Mouse (Mus musculus): Measurements from ENCODE around the gene Smim13. TPM values are rescaled to one million over a fixed set of nuclear protein-coding genes. Genes with fewer than 3 reads are reported as not detected.
"Not testable (repeated sequence)": the region's sequence is repeated elsewhere in the genome, so short reads cannot be mapped to it uniquely, and the experiment has no call there.

Smim13 gene
- polyA plus RNA-seq (2021) = 10.8 TPM

GRCm38 (mm10) chr13:41249538-41250317, at the start of gene Smim13:
Smim13 (plus strand) TSS chr13:41249844.
- in situ Hi-C loops (cut with MboI; ENCODE audit: low pct_unique_long_range_greater_than_20kb) = loop anchor here (10.0 kb wide), 1 partner anchor 245 kb away; the partner anchor contains the start of gene Pak1ip1

GRCm38 (mm10) chr13:41200861-41201260, 48.8 kb upstream of the Smim13 start:
- ChIA-PET POLR2A (no interaction called here), CTCF (no interaction called here)
- in situ Hi-C loops (cut with MboI; ENCODE audit: low pct_unique_long_range_greater_than_20kb) = no loop called here
- no peak for DNase-seq (ENCODE audit: low read depth, low spot score)
- H3K27me3 ChIP-seq = peaks cover 64% of the 10 kb centered on the region
- ATAC-seq = no peak
- no peak for TF ChIP-seq CTCF (IDR thresholded peaks at IDR 0.05)

More at GRCm38 (mm10) chr13:41249538-41250317, at the start of gene Smim13:
- ChIA-PET POLR2A (interaction anchor here (0.7 kb wide), 2 partner anchors 40 to 233 kb away, joined by 3 to 5 read pairs; no protein-coding TSS in a partner anchor), CTCF (interaction anchor here (1.4 kb wide), 1 partner anchor 326 kb away, joined by 3 read pairs; no protein-coding TSS in a partner anchor)
- ATAC-seq (peak; percentile 95), DNase-seq (ENCODE audit: low read depth, low spot score) (peak; percentile 67)
- peak; percentile 83 for TF ChIP-seq CTCF (IDR thresholded peaks at IDR 0.05)
- H3K27me3 ChIP-seq = peaks cover 18% of the 10 kb centered on the region

GRCm38 (mm10) chr13:41203289-41203688, 46.4 kb upstream of the Smim13 start:
- no peak for TF ChIP-seq CTCF (IDR thresholded peaks at IDR 0.05)
- H3K27me3 ChIP-seq = peaks cover 66% of the 10 kb centered on the region
- CTCF ChIA-PET = no interaction called here
- DNase-seq (ENCODE audit: low read depth, low spot score) (no peak), ATAC-seq (no peak)
- POLR2A ChIA-PET = no interaction called here
- in situ Hi-C loops (cut with MboI; ENCODE audit: low pct_unique_long_range_greater_than_20kb) = no loop called here

- peaks cover 63% of the 10 kb centered on the region for H3K27me3 ChIP-seq
- no peak for TF ChIP-seq CTCF (IDR thresholded peaks at IDR 0.05)
- POLR2A ChIA-PET = no interaction called here
- DNase-seq (ENCODE audit: low read depth, low spot score) (no peak), ATAC-seq (no peak)
- in situ Hi-C loops (cut with MboI; ENCODE audit: low pct_unique_long_range_greater_than_20kb) = no loop called here
- CTCF ChIA-PET = no interaction called here
Observed at GRCm38 (mm10) chr13:41203691-41204090, 46.0 kb upstream of the Smim13 start.

- in situ Hi-C loops (cut with MboI; ENCODE audit: low pct_unique_long_range_greater_than_20kb); CTCF ChIA-PET; ATAC-seq; POLR2A ChIA-PET; DNase-seq (ENCODE audit: low read depth, low spot score): not testable (repeated sequence)
- peaks cover 58% of the 10 kb centered on the region for H3K27me3 ChIP-seq
Observed at GRCm38 (mm10) chr13:41205568-41205967, 44.1 kb upstream of the Smim13 start.

GRCm38 (mm10) chr13:41206241-41206640, 43.4 kb upstream of the Smim13 start:
- ChIA-PET CTCF (no interaction called here), POLR2A (no interaction called here)
- DNase-seq (ENCODE audit: low read depth, low spot score) (no peak), ATAC-seq (no peak)
- TF ChIP-seq CTCF (IDR thresholded peaks at IDR 0.05) = no peak
- in situ Hi-C loops (cut with MboI; ENCODE audit: low pct_unique_long_range_greater_than_20kb) = no loop called here
- peaks cover 59% of the 10 kb centered on the region for H3K27me3 ChIP-seq

- TF ChIP-seq CTCF (IDR thresholded peaks at IDR 0.05) = no peak
- in situ Hi-C loops (cut with MboI; ENCODE audit: low pct_unique_long_range_greater_than_20kb) = no loop called here
- POLR2A ChIA-PET = no interaction called here
- no peak for DNase-seq (ENCODE audit: low read depth, low spot score)
- no peak for ATAC-seq
- CTCF ChIA-PET = no interaction called here
- H3K27me3 ChIP-seq = peaks cover 64% of the 10 kb centered on the region
Observed at GRCm38 (mm10) chr13:41211276-41211675, 38.4 kb upstream of the Smim13 start.

- in situ Hi-C loops (cut with MboI; ENCODE audit: low pct_unique_long_range_greater_than_20kb) = no loop called here
- ATAC-seq (no peak), DNase-seq (ENCODE audit: low read depth, low spot score) (no peak)
- CTCF ChIA-PET = no interaction called here
- peaks cover 68% of the 10 kb centered on the region for H3K27me3 ChIP-seq
- POLR2A ChIA-PET = interaction anchor here (0.6 kb wide), 1 partner anchor 1504 kb away, joined by 6 read pairs; no protein-coding TSS in a partner anchor
- TF ChIP-seq CTCF (IDR thresholded peaks at IDR 0.05) = no peak
Observed at GRCm38 (mm10) chr13:41212558-41213322, 36.9 kb upstream of the Smim13 start.

GRCm38 (mm10) chr13:41215669-41216068, 34.0 kb upstream of the Smim13 start:
- TF ChIP-seq CTCF (IDR thresholded peaks at IDR 0.05) = no peak
- CTCF ChIA-PET = interaction anchor here (1.5 kb wide), 1 partner anchor 10 kb away, joined by 3 read pairs; no protein-coding TSS in a partner anchor
- in situ Hi-C loops (cut with MboI; ENCODE audit: low pct_unique_long_range_greater_than_20kb) = no loop called here
- POLR2A ChIA-PET = no interaction called here
- peaks cover 54% of the 10 kb centered on the region for H3K27me3 ChIP-seq
- no peak for ATAC-seq
- DNase-seq (ENCODE audit: low read depth, low spot score) = no peak

GRCm38 (mm10) chr13:41216236-41216635, 33.4 kb upstream of the Smim13 start:
- in situ Hi-C loops (cut with MboI; ENCODE audit: low pct_unique_long_range_greater_than_20kb) = no loop called here
- no peak for DNase-seq (ENCODE audit: low read depth, low spot score)
- CTCF ChIA-PET = interaction anchor here (1.2 to 1.5 kb wide), 2 partner anchors 10 to 11 kb away, joined by 3 read pairs; no protein-coding TSS in a partner anchor
- TF ChIP-seq CTCF (IDR thresholded peaks at IDR 0.05) = no peak
- POLR2A ChIA-PET = no interaction called here
- H3K27me3 ChIP-seq = peaks cover 48% of the 10 kb centered on the region
- no peak for ATAC-seq

- ATAC-seq = no peak
- POLR2A ChIA-PET = no interaction called here
- CTCF ChIA-PET = interaction anchor here (1.1 kb wide), 1 partner anchor 73 kb away, joined by 3 read pairs; no protein-coding TSS in a partner anchor
- in situ Hi-C loops (cut with MboI; ENCODE audit: low pct_unique_long_range_greater_than_20kb) = no loop called here
- H3K27me3 ChIP-seq = peaks cover 34% of the 10 kb centered on the region
- no peak for DNase-seq (ENCODE audit: low read depth, low spot score)
- no peak for TF ChIP-seq CTCF (IDR thresholded peaks at IDR 0.05)
Observed at GRCm38 (mm10) chr13:41219056-41219455, 30.6 kb upstream of the Smim13 start.

Data from Patski (cell line).